In genomic region chr14:30531896-30532295, GRCm38 (mm10) we compare ENCODE assay signal across 26 mouse cellular contexts. TPM values are rescaled to one million over a fixed set of nuclear protein-coding genes. Genes with fewer than 3 reads are reported as not detected.
A peak's percentile ranks its signal among the peaks of the same experiment; 100 is the strongest.
DNase-seq lines count a peak whose midpoint lies in the region; ATAC-seq and TF ChIP-seq lines count a peak whose summit lies in the region.
"Had no signal": no experiment of that assay in that cellular context is flagged by ENCODE, and none has a peak within 500 bp of the region (broad histone marks: within the 10 kb centered on the region; RNA-seq: fewer than 3 reads in every experiment).

No protein-coding gene starts in this region.

- H3K9me3 ChIP-seq in forebrain, embryonic 12.5 days = no peaks in the 10 kb centered on the region
- H3K9me3 ChIP-seq in forebrain, embryonic 15.5 days = no peaks in the 10 kb centered on the region
- H3K9me3 ChIP-seq in kidney, postnatal 0 days (replicated peaks; ENCODE audit: low read length) = no peaks in the 10 kb centered on the region
- H3K9me3 ChIP-seq in kidney, embryonic 14.5 days (ENCODE audit: control insufficient read depth, low read length) = no peaks in the 10 kb centered on the region
- H3K9me3 ChIP-seq: embryonic facial prominence, embryonic 10.5 days; heart, embryonic 12.5 days; hindbrain, embryonic 12.5 days; liver, embryonic 13.5 days; megakaryocyte, embryonic 14.5 days; midbrain, embryonic 15.5 days; neural tube, embryonic 12.5 days had no signal

- 94% methylated on average over 6 of the region's 6 CpGs for WGBS in forebrain, embryonic 12.5 days
- WGBS in forebrain, embryonic 15.5 days = 94% methylated on average over 6 of the region's 6 CpGs
- 91% methylated on average over 6 of the region's 6 CpGs for WGBS in kidney, postnatal 0 days
- 92% methylated on average over 6 of the region's 6 CpGs for WGBS in kidney, embryonic 14.5 days
- 54% methylated on average over 6 of the region's 6 CpGs for WGBS in small intestine, adult 2 months

- no peak for ATAC-seq in forebrain, embryonic 12.5 days (ENCODE audit: low FRiP score)
- no peak for ATAC-seq in forebrain, embryonic 15.5 days (replicated peaks)
- ATAC-seq in kidney, postnatal 0 days (replicated peaks; ENCODE audit: low FRiP score, low read depth) = no peak
- no peak for ATAC-seq in kidney, embryonic 14.5 days (ENCODE audit: low FRiP score, low TSS enrichment)
- ATAC-seq: midbrain, embryonic 15.5 days had no signal

- H3K36me3 ChIP-seq in forebrain, embryonic 12.5 days (replicated peaks) = peaks cover 13% of the 10 kb centered on the region
- peaks cover 9% of the 10 kb centered on the region; the same call in 1 of the 2 replicates for H3K36me3 ChIP-seq in forebrain, embryonic 15.5 days
- H3K36me3 ChIP-seq in kidney, postnatal 0 days (ENCODE audit: insufficient read depth, low read length) = peaks cover 5% of the 10 kb centered on the region; the same call in 1 of the 2 replicates
- H3K36me3 ChIP-seq in kidney, embryonic 14.5 days (ENCODE audit: control insufficient read depth, insufficient read depth, low read length) = peaks cover 12% of the 10 kb centered on the region; the same call in 1 of the 2 replicates
- peaks cover 8% of the 10 kb centered on the region for H3K36me3 ChIP-seq in small intestine, adult 2 months (ENCODE audit: control insufficient read depth, insufficient read depth, low read length)

- H3K27me3 ChIP-seq in forebrain, embryonic 12.5 days = no peaks in the 10 kb centered on the region
- no peaks in the 10 kb centered on the region for H3K27me3 ChIP-seq in forebrain, embryonic 15.5 days
- H3K27me3 ChIP-seq in kidney, postnatal 0 days (ENCODE audit: insufficient read depth, low read length) = no peaks in the 10 kb centered on the region
- no peaks in the 10 kb centered on the region for H3K27me3 ChIP-seq in kidney, embryonic 14.5 days (ENCODE audit: control insufficient read depth, insufficient read depth, low read length)
- no peaks in the 10 kb centered on the region for H3K27me3 ChIP-seq in small intestine, adult 2 months (ENCODE audit: control insufficient read depth, insufficient read depth, low read length)
- H3K27me3 ChIP-seq: heart, embryonic 12.5 days; hindbrain, embryonic 12.5 days; liver, embryonic 13.5 days; midbrain, embryonic 15.5 days; neural tube, embryonic 12.5 days had no signal

- no peak for DNase-seq in kidney, postnatal 0 days (ENCODE audit: low spot score)
- DNase-seq in ZHBTc4 (ENCODE audit: low read depth, low spot score) = peak; percentile 43
- DNase-seq in cerebellum, adult 9-10 months = no peak
- DNase-seq in kidney, postnatal 4 days = no peak
- DNase-seq: cerebellum, adult 9-11 months; gastrocnemius, postnatal 25 days; heart, adult 18-20 months; kidney, adult 8-10 months; layer of hippocampus, adult 9-11 months; liver, embryonic 13.5 days; lung, adult 2 months; lung, postnatal 14 days; retina, postnatal 1 day; thymus, adult 18-20 months; thymus, postnatal 36 days had no signal

- TF ChIP-seq POLR2A in small intestine, adult 2 months (IDR thresholded peaks at IDR 0.05; ENCODE audit: low read depth, low read length) = no peak

- peaks cover 11% of the 10 kb centered on the region for H3K4me1 ChIP-seq in forebrain, embryonic 12.5 days
- peaks cover 12% of the 10 kb centered on the region for H3K4me1 ChIP-seq in forebrain, embryonic 15.5 days
- no peaks in the 10 kb centered on the region; the same call in 1 of the 2 replicates for H3K4me1 ChIP-seq in kidney, postnatal 0 days (replicated peaks; ENCODE audit: insufficient read depth, low read length)
- no peaks in the 10 kb centered on the region for H3K4me1 ChIP-seq in kidney, embryonic 14.5 days (ENCODE audit: control insufficient read depth, insufficient read depth, low read length)
- H3K4me1 ChIP-seq in small intestine, adult 2 months (ENCODE audit: control insufficient read depth, insufficient read depth, insufficient read length, low read length) = peaks cover 19% of the 10 kb centered on the region
- H3K4me1 ChIP-seq: embryonic facial prominence, embryonic 10.5 days; hindbrain, embryonic 12.5 days; liver, embryonic 13.5 days; neural tube, embryonic 12.5 days had no signal

- no peak overlapping the region for H3K4me2 ChIP-seq in forebrain, embryonic 12.5 days
- H3K4me2 ChIP-seq in forebrain, embryonic 15.5 days (replicated peaks) = no peak overlapping the region
- no peak overlapping the region for H3K4me2 ChIP-seq in kidney, postnatal 0 days (ENCODE audit: low read length)
- H3K4me2 ChIP-seq in kidney, embryonic 14.5 days (replicated peaks; ENCODE audit: low read depth, low read length) = no peak overlapping the region
- H3K4me2 ChIP-seq: heart, embryonic 12.5 days; hindbrain, embryonic 12.5 days; liver, embryonic 13.5 days; midbrain, embryonic 15.5 days; neural tube, embryonic 12.5 days had no signal

- no peak overlapping the region for H3K4me3 ChIP-seq in forebrain, embryonic 12.5 days (replicated peaks)
- no peak overlapping the region for H3K4me3 ChIP-seq in forebrain, embryonic 15.5 days
- H3K4me3 ChIP-seq in kidney, postnatal 0 days (replicated peaks; ENCODE audit: low read depth, low read length) = no peak overlapping the region
- H3K4me3 ChIP-seq in kidney, embryonic 14.5 days (ENCODE audit: low read length) = no peak overlapping the region
- no peak overlapping the region for H3K4me3 ChIP-seq in small intestine, adult 2 months (ENCODE audit: low read depth, low read length)
- H3K4me3 ChIP-seq: embryonic facial prominence, embryonic 10.5 days; heart, embryonic 12.5 days; hindbrain, embryonic 12.5 days; left cerebral cortex, adult 2 months; liver, embryonic 13.5 days; megakaryocyte, embryonic 14.5 days; midbrain, embryonic 15.5 days; neural tube, embryonic 12.5 days had no signal

- no peak for TF ChIP-seq CTCF in kidney, postnatal 0 days (IDR thresholded peaks at IDR 0.05; ENCODE audit: low read depth)
- TF ChIP-seq CTCF in small intestine, adult 2 months (IDR thresholded peaks at IDR 0.05; ENCODE audit: extremely low read depth, insufficient read length, insufficient replicate concordance, low read depth, low read length) = no peak

- H3K27ac ChIP-seq in forebrain, embryonic 12.5 days = peak overlapping the region; percentile 74
- no peak overlapping the region for H3K27ac ChIP-seq in forebrain, embryonic 15.5 days (replicated peaks)
- peak overlapping the region; percentile 77; the same call in 1 of the 2 replicates for H3K27ac ChIP-seq in kidney, postnatal 0 days
- H3K27ac ChIP-seq in kidney, embryonic 14.5 days (ENCODE audit: low read depth, low read length) = no peak overlapping the region
- peak overlapping the region; percentile 36; the same call in 1 of the 2 replicates for H3K27ac ChIP-seq in small intestine, adult 2 months (ENCODE audit: insufficient read depth, low read depth, low read length)
- H3K27ac ChIP-seq: embryonic facial prominence, embryonic 10.5 days; hindbrain, embryonic 12.5 days; left cerebral cortex, adult 2 months; liver, embryonic 13.5 days; midbrain, embryonic 15.5 days; neural tube, embryonic 12.5 days had no signal

- H3K9ac ChIP-seq in forebrain, embryonic 12.5 days = no peak overlapping the region
- no peak overlapping the region for H3K9ac ChIP-seq in forebrain, embryonic 15.5 days (replicated peaks)
- no peak overlapping the region for H3K9ac ChIP-seq in kidney, postnatal 0 days (ENCODE audit: low read depth, low read length)
- no peak overlapping the region for H3K9ac ChIP-seq in kidney, embryonic 14.5 days (ENCODE audit: low read depth, low read length)
- H3K9ac ChIP-seq: heart, embryonic 12.5 days; hindbrain, embryonic 12.5 days; liver, embryonic 13.5 days; midbrain, embryonic 15.5 days; neural tube, embryonic 12.5 days had no signal

RNA-seq across cellular contexts. Expression of gene Tkt, which starts 16.3 kb away (rescaled TPM):
- polyA plus RNA-seq in forebrain, embryonic 12.5 days (2016; fragmentation: Nextera tagmentation; extraction: Ambion mirVana) = 273 and 274 TPM in 2 replicates
- 327 and 333 TPM in 2 replicates for polyA plus RNA-seq in forebrain, embryonic 15.5 days (2015; fragmentation: Nextera tagmentation; extraction: Ambion mirVana)
- polyA plus RNA-seq in kidney, postnatal 0 days (2015; fragmentation: Nextera tagmentation; extraction: Ambion mirVana) = 238 and 253 TPM in 2 replicates
- 94.0 and 174 TPM in 2 replicates for polyA plus RNA-seq in kidney, embryonic 14.5 days (2014; fragmentation: Nextera tagmentation; extraction: Ambion mirVana)
- polyA plus RNA-seq in small intestine, adult 2 months (2012; rRNA removed) = 160 and 364 TPM in 2 replicates

RNA-seq across cellular contexts. Expression of gene Cacna1d, which starts 40.6 kb away (rescaled TPM):
- 1.9 and 2.7 TPM in 2 replicates for polyA plus RNA-seq in forebrain, embryonic 12.5 days (2016; fragmentation: Nextera tagmentation; extraction: Ambion mirVana)
- 7.1 and 8.2 TPM in 2 replicates for polyA plus RNA-seq in forebrain, embryonic 15.5 days (2015; fragmentation: Nextera tagmentation; extraction: Ambion mirVana)
- polyA plus RNA-seq in kidney, postnatal 0 days (2015; fragmentation: Nextera tagmentation; extraction: Ambion mirVana) = 2.8 and 3.0 TPM in 2 replicates
- 3.1 and 5.1 TPM in 2 replicates for polyA plus RNA-seq in kidney, embryonic 14.5 days (2014; fragmentation: Nextera tagmentation; extraction: Ambion mirVana)
- polyA plus RNA-seq in small intestine, adult 2 months (2012; rRNA removed) = 1.8 and 2.3 TPM in 2 replicates

RNA-seq across cellular contexts. Expression of gene Dcp1a, which starts 52.6 kb away (rescaled TPM):
- polyA plus RNA-seq in forebrain, embryonic 12.5 days (2016; fragmentation: Nextera tagmentation; extraction: Ambion mirVana) = 31.5 and 31.7 TPM in 2 replicates
- 19.2 and 21.2 TPM in 2 replicates for polyA plus RNA-seq in forebrain, embryonic 15.5 days (2015; fragmentation: Nextera tagmentation; extraction: Ambion mirVana)
- polyA plus RNA-seq in kidney, postnatal 0 days (2015; fragmentation: Nextera tagmentation; extraction: Ambion mirVana) = 10.9 and 11.4 TPM in 2 replicates
- 19.0 and 31.1 TPM in 2 replicates for polyA plus RNA-seq in kidney, embryonic 14.5 days (2014; fragmentation: Nextera tagmentation; extraction: Ambion mirVana)
- polyA plus RNA-seq in small intestine, adult 2 months (2012; rRNA removed) = 15.9 and 28.6 TPM in 2 replicates

Comparison
In these comparisons a context has a peak if more than half of its experiments do, and no peak if none do; other contexts are left out.
1. H3K27ac ChIP-seq: peak in forebrain, embryonic 12.5 days (single experiment), kidney, postnatal 0 days (single experiment) and small intestine, adult 2 months (single experiment); none in forebrain, embryonic 15.5 days (single experiment) and kidney, embryonic 14.5 days (single experiment).